Mouse (Mus musculus) forebrain, postnatal 0 days (tissue): ENCODE data around the gene Emilin1. TPM values are rescaled to one million over a fixed set of nuclear protein-coding genes. Genes with fewer than 3 reads are reported as not detected.
A peak's percentile ranks its signal among the peaks of the same experiment; 100 is the strongest.
"Not testable (repeated sequence)": the region's sequence is repeated elsewhere in the genome, so short reads cannot be mapped to it uniquely, and the experiment has no call there.

Experiments
- ATAC-seq: fragments of 200-750 bp; cut with Nextera tagmentation; 2 replicates; pipeline ENCODE4 v1.8.0; 2017; ENCODE audit warnings: mild to moderate bottlenecking, moderate library complexity
- DNase-seq: peaks from one replicate; pipeline ENCODE4 v3.0.0-alpha.2; 2015
- H3K27ac ChIP-seq: fragments of 300-500 bp; sonication (generic); 2 replicates; pipeline ENCODE4 v1.5.1; 2014; ENCODE audit warnings: low read depth, mild to moderate bottlenecking, antibody characterized with exemption, low read length, moderate library complexity, mixed read lengths
- H3K27me3 ChIP-seq: fragments of 300-500 bp; sonication (generic); 2 replicates; pipeline ENCODE4 v1.6.1; 2014; ENCODE audit warnings: mild to moderate bottlenecking, low read length, mixed read lengths; ENCODE audit not compliant: insufficient read depth
- H3K36me3 ChIP-seq: fragments of 300-500 bp; sonication (generic); 2 replicates; pipeline ENCODE4 v1.6.1; 2014; ENCODE audit warnings: mild to moderate bottlenecking, moderate library complexity; ENCODE audit not compliant: insufficient read depth
- H3K4me1 ChIP-seq: fragments of 300-500 bp; sonication (generic); 2 replicates; pipeline ENCODE4 v1.6.1; 2014; ENCODE audit warnings: antibody characterized with exemption; ENCODE audit not compliant: insufficient read depth
- H3K4me2 ChIP-seq: fragments of 300-500 bp; sonication (generic); 2 replicates; pipeline ENCODE4 v1.6.1; 2014; ENCODE audit warnings: low read depth, mild to moderate bottlenecking, moderate library complexity
- H3K4me3 ChIP-seq: fragments of 300-500 bp; sonication (generic); 2 replicates; pipeline ENCODE4 v1.5.1; 2014; ENCODE audit warnings: low read depth, low read length, mixed read lengths
- H3K9ac ChIP-seq: fragments of 300-500 bp; sonication (generic); 2 replicates; pipeline ENCODE4 v1.6.1; 2014; ENCODE audit warnings: mild to moderate bottlenecking
- H3K9me3 ChIP-seq: fragments of 300-500 bp; sonication (generic); 2 replicates; pipeline ENCODE4 v1.6.1; 2016; ENCODE audit warnings: low read length
- CTCF ChIP-seq: sonication (generic); IDR thresholded peaks from 2 replicates; pipeline ENCODE4 v1.5.1; 2016; ENCODE audit warnings: antibody characterized with exemption, control low read depth, low read depth
- WGBS: fragments of 180-500 bp; shearing (Covaris S2); extraction: QIAGEN DNeasy Blood & Tissue Kit; methylation state at CpG from one replicate; pipeline ENCODE4 v1.1.7; 2014; 5-methylcytosine and 5-hydroxymethylcytosine counted together
- polyA plus RNA-seq: library from polyadenylated mRNA; unstranded; fragments of >200 nt; fragmentation: Nextera tagmentation; extraction: Ambion mirVana; gene quantifications from 2 replicates; pipeline ENCODE4 v1.2.1, GENCODE M21; 2015
- total RNA-seq: library from RNA; depleted of rRNA; stranded (reverse); fragments of >200 nt; gene quantifications from 2 replicates; pipeline ENCODE4 v1.2.3, GENCODE M21; 2014

Emilin1 gene
- total and polyA plus RNA-seq, 2 experiments from 2014 or later: 9.6 to 11.3 TPM

- WGBS: under 1% methylated on average over 55 of the region's 63 CpGs
- H3K9ac ChIP-seq: peak overlapping the region; percentile 81
- peak overlapping the region; percentile 83 for H3K4me2 ChIP-seq
- peak; percentile 18; the same call in 1 of the 2 replicates for TF ChIP-seq CTCF
- peak overlapping the region; percentile 62; the same call in 1 of the 2 replicates for H3K27ac ChIP-seq
- H3K27me3 ChIP-seq: no peaks in the 10 kb centered on the region
- peak; percentile 88 for DNase-seq
- H3K9me3 ChIP-seq: no peaks in the 10 kb centered on the region
- H3K4me1 ChIP-seq: peaks cover 12% of the 10 kb centered on the region
- H3K36me3 ChIP-seq: peaks cover 59% of the 10 kb centered on the region
- peak overlapping the region; percentile 90 for H3K4me3 ChIP-seq
- ATAC-seq: peak; percentile 96
Measured at GRCm38 (mm10) chr5:30869405-30870130, 43.6 kb upstream of the Emilin1 start.

- Histone ChIP-seq H3K4me1 (peaks cover 12% of the 10 kb centered on the region), H3K9me3 (no peaks in the 10 kb centered on the region), H3K27ac (0 out of 2 replicates have a peak overlapping the region, but pooled peaks have one; percentile 62), H3K27me3 (no peaks in the 10 kb centered on the region), H3K36me3 (peaks cover 60% of the 10 kb centered on the region), H3K4me2 (peak overlapping the region; percentile 83), H3K4me3 (peak overlapping the region; percentile 90), H3K9ac (peak overlapping the region; percentile 81)
- TF ChIP-seq CTCF: no peak
- no peak for ATAC-seq
- DNase-seq: no peak
- WGBS: 22% methylated on average over 2 of the region's 2 CpGs
Measured at GRCm38 (mm10) chr5:30870131-30870406, 43.1 kb upstream of the Emilin1 start.

- Histone ChIP-seq H3K4me3 (no peak overlapping the region), H3K9ac (no peak overlapping the region), H3K27ac (no peak overlapping the region), H3K27me3 (no peaks in the 10 kb centered on the region), H3K36me3 (peaks cover 67% of the 10 kb centered on the region), H3K4me2 (no peak overlapping the region), H3K9me3 (no peaks in the 10 kb centered on the region), H3K4me1 (peaks cover 12% of the 10 kb centered on the region)
- ATAC-seq (no peak), DNase-seq (no peak)
- no peak for TF ChIP-seq CTCF
- WGBS: 93% methylated on average over 9 of the region's 9 CpGs
Measured at GRCm38 (mm10) chr5:30872574-30872973, 40.6 kb upstream of the Emilin1 start.

DNA sequence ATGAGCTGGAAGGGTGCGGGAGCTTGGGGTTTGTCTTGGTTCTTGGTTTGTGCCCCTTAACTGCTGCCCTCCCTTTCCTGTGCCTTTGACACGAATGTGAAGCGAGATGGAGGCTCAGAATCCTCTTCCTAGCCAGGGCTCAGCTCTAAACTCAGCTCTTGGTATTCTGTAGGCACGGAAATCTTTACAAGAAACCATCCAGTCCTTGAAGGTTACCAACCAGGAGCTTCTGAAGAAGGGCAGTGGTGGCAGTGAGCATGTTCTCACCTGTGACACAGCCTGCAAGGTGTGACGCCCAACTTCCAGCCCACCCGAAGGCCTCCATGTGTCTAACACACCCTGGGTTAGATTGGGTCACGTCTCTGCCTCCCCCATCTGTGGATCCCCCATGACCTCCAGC is 38.8 kb upstream of the Emilin1 start:
- no peak overlapping the region for H3K4me3 ChIP-seq
- H3K9me3 ChIP-seq: no peaks in the 10 kb centered on the region
- no peak for TF ChIP-seq CTCF
- H3K27ac ChIP-seq: no peak overlapping the region
- no peak for ATAC-seq
- H3K4me1 ChIP-seq: peaks cover 12% of the 10 kb centered on the region
- H3K36me3 ChIP-seq: peaks cover 69% of the 10 kb centered on the region
- no peaks in the 10 kb centered on the region for H3K27me3 ChIP-seq
- H3K4me2 ChIP-seq: no peak overlapping the region
- 93% methylated on average over 7 of the region's 7 CpGs for WGBS
- no peak for DNase-seq
- no peak overlapping the region for H3K9ac ChIP-seq

DNA sequence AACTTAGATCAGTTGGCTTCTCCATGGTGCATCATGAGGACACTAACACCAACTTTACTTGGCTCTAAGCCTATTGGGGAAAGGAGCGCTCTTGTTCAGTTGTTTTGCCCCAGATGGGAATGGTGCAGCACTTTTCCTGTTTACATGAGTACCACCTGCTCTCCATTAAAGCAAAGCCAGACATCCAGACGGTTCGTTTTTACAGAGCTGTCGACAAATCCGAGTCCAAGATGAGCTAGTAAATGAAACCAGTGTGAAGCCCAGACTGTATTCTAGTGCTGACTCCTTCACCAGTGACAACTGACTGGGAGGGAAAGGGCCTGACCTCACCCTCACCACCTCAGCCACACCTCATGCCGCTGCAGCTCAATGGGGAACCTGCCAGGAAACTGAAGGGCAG is 34.6 kb upstream of the Emilin1 start:
- Histone ChIP-seq H3K4me1 (0 out of 2 replicates have a peak, but pooled peaks cover 3% of the 10 kb centered on the region), H3K4me2 (no peak overlapping the region), H3K27me3 (no peaks in the 10 kb centered on the region), H3K4me3 (no peak overlapping the region), H3K27ac (peak overlapping the region; percentile 50; the same call in 1 of the 2 replicates), H3K9ac (no peak overlapping the region), H3K36me3 (peaks cover 42% of the 10 kb centered on the region), H3K9me3 (no peaks in the 10 kb centered on the region)
- DNase-seq (peak; percentile 78), ATAC-seq (peak; percentile 69)
- WGBS: 45% methylated on average over 6 of the region's 6 CpGs
- TF ChIP-seq CTCF: no peak

- Histone ChIP-seq H3K4me1 (0 out of 2 replicates have a peak, but pooled peaks cover 3% of the 10 kb centered on the region), H3K4me2 (no peak overlapping the region), H3K9me3 (no peaks in the 10 kb centered on the region), H3K36me3 (peaks cover 34% of the 10 kb centered on the region), H3K4me3 (no peak overlapping the region), H3K27ac (no peak overlapping the region), H3K27me3 (no peaks in the 10 kb centered on the region), H3K9ac (no peak overlapping the region)
- WGBS: 74% methylated on average over 5 of the region's 5 CpGs
- DNase-seq: peak; percentile 23
- TF ChIP-seq CTCF: 0 out of 2 replicates have a peak, but pooled peaks have one; percentile 20
- ATAC-seq: peak; percentile 67; the same call in 1 of the 2 replicates
Measured at GRCm38 (mm10) chr5:30879347-30879943, 33.8 kb upstream of the Emilin1 start.

GRCm38 (mm10) chr5:30881839-30882238 is 31.4 kb upstream of the Emilin1 start:
- WGBS: 87% methylated on average over 4 of the region's 4 CpGs
- H3K4me1 ChIP-seq, DNase-seq, H3K9me3 ChIP-seq, H3K27me3 ChIP-seq, H3K4me3 ChIP-seq, H3K27ac ChIP-seq, H3K9ac ChIP-seq, ATAC-seq, H3K4me2 ChIP-seq: not testable (repeated sequence)
- peaks cover 10% of the 10 kb centered on the region for H3K36me3 ChIP-seq
